Mouse (Mus musculus): ENCODE measurements at regions not wholly inside any gene's neighbourhood (a gene's known extent, or its start where the extent isn't known, plus 50 kb on each side); places are given as distances from the start of the nearest gene placed in this dataset.

DNA sequence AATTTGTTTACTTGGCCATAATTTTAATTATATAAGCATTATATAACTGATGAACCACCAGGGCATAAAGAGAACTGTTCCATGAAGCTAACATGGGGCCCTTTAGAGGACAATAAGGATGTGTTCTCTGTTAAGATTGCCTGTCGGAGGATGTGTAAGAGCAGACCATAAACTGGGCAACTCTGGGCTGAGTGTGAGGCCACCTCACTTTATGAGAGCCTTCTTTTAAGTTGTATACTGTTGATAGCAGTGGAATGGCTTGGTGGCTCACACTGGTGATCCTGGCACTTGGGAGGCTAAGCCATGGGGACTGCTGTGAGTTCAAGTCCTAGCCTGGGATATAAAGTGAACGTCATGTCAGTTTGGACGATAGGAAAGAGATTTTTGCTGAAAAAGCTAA lies 227.3 kb upstream of the Krr1 start:
- DNase-seq (ENCODE audit: low spot score), result no peak

DNA sequence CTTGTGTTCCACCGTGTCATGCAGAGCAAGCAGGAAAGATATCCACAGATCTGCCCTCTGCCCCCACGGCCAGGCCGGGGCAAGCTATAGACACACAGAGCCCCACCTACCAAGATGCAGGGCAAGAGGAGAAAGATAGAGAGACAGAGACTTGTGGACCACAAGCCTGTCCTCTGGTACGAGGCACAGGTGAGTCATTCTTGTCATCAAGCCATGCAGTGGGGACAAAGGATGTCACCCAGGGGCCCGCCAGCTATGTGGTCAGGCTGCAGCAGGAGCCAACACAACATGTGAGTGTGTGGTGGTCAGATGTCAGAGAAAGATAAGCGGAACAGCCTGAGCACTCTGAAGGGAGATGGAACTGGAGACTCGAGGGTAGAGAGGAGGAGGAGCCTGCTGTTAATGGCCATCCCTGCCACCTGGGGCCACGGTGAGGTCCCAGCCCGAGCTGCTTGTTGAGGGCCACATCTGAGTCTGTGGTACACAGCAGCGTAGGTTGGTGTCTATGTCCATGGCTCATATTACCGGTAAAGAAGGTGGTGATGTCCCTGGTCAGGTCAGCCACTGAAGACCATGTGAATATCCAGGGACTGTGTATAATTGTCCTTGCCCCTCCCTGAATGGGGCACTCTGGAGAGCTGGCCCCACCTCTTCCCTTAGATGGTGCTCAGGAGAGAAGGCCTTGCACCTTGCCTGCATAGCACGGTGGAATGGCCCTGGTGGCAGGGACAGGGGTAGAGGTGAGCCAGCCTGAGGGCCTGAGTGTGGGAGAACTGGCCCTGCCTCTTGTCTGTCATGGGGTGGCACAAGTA lies 226.2 kb upstream of the Krr1 start:
- DNase-seq (ENCODE audit: low spot score), result no peak

DNA sequence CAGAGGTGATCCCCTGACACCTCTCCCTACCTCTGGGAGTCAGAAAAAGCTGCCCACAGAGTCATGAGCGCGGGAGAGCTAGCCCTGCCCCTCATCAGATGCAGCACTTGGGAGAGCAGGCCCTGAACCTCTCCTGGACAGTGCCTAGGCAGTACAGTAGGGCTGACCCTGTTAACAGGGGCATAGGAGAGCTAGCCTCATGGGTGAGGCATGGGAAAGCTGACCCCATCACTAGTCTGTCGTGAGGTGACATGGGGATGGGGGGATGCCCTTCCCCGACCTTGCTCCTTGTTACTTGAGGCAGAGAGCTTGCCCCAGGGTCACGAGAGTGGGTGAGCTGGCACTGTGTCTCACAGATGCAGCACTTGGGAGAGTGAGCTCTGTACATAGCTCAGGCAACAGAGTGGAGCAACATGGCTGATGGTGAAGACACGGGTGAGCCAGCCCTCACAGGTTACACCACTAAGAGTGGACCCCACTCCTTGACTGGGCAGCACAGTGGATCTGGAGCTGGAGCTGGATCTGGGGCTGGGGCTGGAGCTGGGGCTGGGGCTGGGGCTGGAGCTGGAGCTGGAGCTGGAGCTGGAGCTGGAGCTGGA lies 225.5 kb upstream of the Krr1 start:
- no peak for DNase-seq (ENCODE audit: low spot score)

DNA sequence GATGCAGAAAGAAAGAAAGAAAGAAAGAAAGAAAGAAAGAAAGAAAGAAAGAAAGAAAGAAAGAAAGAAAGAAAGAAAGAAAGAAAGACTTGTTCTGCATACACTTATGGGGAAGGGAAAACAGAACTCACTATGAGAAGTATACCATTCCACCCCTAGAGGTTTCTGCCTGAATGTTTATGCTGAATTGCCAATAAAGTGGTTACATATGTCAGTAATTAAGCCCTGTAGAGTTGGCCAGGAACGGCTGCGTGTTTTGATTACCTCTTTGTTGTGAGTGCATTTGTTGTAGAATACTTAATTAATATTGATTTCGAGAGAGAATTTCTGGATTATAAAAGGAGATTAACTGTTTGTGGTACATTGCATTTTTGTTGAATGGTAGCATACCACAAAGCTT lies 224.0 kb upstream of the Krr1 start:
- DNase-seq (ENCODE audit: low spot score), result no peak

DNA sequence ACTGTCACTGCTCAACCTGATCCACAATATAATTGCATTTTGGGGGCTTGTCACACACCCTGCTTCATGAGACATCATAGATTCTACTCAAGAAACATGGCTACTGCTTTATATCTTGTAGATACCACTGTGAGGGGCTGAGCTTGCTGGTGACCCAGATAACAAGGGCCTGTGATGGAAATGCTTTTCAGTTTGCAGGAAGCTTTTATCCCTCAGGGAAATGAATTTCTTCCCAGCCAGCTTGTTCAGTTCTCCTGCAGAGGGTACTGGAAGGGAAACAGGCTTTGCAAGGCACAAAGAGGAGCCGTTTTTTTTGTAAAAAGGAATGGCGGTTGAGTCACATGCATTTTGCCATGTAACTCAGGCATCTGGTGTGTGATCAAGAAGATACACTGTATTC lies 218.8 kb upstream of the Krr1 start:
- DNase-seq (ENCODE audit: low spot score), result no peak

DNA sequence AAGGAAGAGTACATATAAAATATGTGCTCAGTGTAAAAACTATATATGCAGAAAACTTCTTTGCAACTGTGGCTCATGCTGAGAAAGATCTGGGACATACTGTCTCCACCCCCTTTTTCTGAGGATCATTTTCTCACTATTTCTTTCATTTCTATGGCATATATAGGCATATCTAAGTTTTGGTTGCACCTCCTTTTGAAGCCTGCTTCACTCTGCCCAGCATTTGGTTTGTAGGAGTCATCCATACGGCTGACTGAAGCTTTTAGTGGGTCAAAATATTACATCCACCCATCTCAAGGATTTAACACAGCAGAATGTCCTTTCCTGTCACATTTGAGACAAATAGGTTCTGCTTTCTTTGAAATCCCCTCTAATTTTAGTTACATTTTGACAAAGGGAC lies 216.5 kb upstream of the Krr1 start:
- no peak for DNase-seq (ENCODE audit: low spot score)

DNA sequence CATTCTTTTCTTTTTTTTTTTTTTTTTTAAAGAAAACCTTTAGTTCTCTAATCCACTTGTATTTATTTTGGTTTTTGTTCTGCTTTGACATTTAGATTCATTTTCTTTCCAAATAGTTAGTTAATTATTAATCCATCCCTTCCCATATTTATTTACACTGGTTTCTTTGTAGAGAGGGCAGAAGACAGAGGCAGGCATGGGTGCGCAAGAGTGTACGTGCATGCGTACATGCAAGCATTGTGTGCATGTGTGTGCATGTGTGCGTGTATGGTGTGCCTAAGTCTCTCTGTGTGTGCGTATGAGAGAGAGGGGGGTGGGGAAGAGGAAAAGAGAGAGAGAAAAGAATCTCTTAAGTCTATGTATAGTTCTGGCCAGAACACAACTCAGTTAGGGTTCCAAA lies 215.9 kb upstream of the Krr1 start:
- no peak for DNase-seq (ENCODE audit: low spot score)

DNA sequence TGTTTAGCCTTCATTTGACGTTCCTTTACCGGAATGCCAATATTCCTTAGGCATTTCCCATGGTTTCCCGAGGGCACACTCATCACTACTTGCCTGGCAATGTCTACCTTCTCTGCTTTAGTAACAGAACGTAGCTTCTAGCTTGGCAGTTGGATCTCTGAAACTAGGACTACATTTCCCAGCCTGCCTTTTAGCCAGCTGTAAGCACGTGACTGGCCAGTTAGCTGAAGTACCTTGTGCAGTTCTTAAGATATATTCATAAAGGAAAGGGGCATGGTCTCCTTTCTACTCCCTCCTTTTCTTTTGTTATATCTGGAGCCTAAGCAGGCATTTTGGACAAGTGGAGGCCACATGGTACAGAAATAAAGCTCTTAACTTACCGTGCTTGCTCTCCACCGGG lies 214.8 kb upstream of the Krr1 start:
- no peak for DNase-seq (ENCODE audit: low spot score)

DNA sequence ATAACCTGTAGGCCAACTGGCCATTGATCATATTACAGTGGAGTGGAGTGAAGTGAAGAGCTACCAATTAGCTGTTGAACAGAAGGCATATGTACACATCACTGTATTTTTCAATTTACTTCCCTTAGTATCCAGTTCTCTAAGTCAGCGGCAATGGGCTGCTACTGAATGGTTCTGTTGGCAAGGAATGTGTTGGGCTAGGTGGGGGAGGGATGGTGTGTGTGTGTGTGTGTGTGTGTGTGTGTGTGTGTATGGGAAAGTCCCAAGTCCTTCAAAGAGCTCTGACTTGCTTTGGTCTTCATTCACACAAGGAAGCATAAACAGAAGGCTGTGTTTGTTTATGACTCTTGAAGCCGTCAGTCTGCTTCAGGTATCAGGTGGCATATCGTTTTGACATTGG lies 213.0 kb upstream of the Krr1 start:
- no peak for DNase-seq (ENCODE audit: low spot score)

DNA sequence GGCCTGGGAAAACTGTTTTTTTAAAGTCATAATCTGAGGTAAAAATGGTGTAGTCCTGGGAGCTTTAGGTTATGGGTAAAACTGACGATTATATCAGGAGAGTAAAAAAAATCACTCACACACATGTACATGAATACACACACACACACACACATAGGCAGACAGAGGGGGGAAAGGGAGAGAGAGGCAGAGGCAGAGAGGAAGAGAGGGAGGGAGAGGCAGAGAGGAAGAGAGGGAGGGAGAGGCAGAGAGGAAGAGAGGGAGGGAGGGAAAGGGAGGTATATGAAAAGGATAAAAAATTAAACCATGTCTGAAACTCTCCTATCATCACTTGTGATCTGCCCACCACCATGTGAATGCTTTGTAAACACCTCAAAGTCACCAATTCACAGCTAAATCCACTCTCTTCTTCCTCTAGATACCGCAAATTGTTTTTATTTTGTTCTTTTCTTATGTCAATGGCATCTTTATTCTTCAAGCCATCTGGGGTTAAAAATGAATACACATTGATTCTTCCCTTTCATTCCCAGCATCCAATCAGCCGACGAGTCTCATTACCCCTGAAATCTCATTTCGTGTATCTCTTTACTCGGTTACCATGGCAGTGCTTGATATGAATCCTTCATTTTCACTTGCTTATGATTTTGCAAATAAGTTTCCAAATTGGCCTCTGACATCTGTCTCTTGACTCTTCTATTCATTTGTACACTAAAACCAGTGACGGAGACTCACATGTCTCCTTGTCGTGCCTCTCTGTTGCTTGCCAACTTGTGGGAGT lies 209.5 kb upstream of the Krr1 start:
- no peak for DNase-seq (ENCODE audit: low spot score)

DNA sequence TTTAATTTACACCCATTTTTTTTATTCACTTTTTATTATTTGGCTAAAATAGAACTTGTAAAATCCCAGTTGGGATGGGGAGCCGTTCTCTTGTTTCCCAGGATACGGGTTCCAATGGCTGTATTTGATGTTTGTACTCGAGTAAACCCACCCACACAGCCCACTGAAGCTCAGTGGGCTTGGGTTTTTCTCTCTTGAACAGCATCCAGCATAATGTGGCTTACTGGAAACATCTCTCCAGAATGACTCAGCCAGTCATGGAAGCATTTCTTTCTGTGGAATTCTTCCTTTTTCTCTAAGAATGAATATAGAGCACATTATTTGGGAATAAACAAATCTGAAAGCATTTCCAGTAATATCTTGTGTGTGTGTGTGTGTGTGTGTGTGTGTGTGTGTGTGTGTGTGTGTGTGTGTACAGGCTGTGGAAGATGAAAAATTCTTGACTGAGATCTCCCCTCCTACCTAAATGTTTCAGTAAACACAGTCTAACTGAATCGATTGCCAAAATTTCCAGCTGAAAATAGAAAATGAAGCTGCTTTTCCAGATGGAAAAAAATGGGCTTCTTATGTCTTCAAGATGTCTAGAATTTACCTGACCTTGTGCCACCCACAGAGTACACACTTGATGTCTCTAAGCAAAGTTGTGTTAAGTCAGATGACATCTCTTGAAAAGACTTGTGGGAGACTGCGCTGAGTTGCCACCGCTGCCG lies 205.3 kb upstream of the Krr1 start:
- no peak for DNase-seq (ENCODE audit: low spot score)

DNA sequence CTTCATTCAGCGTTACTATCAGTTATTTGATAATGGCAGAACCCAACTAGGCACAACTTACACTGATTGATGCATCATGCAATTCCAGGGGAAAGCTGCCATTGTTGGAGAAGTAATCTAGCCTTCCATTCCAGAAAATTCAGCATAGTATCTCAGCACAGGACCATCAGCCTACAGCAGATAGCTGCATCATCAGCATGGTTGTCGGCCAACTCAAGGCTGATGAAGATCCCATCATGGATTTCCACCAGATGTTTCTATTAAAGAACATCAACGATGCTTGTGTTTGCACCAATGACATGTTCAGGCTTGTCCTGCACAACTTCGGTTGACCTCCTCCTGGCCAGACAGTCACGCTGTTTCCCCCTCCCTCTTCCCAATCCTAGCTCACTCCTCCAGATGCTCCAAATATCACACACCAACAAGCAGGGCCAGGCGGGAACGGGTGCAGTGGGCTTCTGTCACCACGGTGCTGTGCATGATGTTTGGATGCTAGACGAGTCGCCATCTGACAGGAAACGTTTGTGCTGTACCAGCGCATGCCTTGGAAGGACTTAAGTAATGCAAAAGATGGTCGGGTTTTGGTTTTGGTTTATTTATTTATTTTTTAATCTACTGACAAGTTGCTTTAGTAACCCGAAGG lies 204.5 kb upstream of the Krr1 start:
- no peak for DNase-seq (ENCODE audit: low spot score)

DNA sequence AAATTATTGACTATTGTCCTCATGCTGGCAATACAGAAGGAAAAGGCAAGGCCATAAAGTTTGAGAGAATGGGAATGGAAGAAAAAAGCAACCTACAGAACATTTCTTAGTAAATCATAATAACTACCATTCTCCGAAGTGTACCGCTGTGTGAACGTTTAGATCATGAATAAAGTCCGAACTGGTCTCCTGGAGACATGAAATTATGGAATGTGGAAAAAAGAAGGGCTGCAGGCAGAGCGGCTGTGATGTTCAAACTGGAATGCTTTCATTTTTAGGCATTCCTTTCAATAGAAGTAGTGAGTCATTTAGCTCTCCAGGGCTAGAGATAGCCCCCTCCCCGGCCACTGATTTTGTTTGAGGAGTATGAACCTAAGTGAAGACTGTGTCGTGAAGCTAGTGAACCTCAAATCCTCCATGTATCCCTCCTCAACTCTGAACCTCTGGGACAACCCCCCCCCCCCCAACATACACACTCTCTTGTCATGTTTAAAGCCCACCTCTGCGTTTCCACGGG lies 202.9 kb upstream of the Krr1 start:
- DNase-seq (ENCODE audit: low spot score), result no peak

DNA sequence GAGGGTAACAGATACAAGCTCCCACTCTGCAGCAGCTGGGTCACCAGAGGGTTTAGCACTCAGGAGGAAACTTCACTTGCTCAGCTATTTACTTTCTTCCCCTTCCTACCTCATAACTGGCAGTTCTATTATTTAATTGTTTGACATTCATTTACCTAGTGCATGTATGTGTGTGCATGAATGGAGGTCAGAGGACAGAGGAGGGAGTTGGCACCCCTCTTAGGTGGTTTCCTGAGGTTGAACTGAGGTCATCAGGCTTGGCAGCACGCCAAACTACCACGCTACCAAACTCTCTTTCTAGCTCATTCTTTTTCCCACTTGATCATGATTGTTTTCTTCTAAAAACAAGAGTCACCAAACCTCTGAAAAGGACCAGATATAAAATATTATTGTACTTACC lies 202.4 kb upstream of the Krr1 start:
- DNase-seq (ENCODE audit: low spot score), result no peak

DNA sequence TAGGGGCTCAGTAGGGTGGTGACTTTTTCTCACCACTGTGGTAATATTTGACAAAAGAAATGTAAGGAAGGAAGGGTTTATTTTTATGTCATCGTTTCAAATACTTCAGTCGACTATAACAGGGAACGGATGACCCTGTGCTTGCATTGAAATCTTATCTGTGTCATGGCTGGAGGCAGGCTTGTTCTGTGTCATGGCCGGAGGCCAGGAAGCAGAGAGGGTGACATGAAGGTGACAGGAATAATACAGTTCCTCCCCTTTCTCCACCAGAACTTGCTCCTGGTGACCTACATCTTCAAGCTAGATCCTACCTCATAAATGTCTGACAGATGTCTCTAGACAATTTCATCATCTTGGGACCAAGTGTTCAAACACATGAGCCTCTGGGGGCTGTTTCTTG lies 201.5 kb upstream of the Krr1 start:
- no peak for DNase-seq (ENCODE audit: low spot score)

DNA sequence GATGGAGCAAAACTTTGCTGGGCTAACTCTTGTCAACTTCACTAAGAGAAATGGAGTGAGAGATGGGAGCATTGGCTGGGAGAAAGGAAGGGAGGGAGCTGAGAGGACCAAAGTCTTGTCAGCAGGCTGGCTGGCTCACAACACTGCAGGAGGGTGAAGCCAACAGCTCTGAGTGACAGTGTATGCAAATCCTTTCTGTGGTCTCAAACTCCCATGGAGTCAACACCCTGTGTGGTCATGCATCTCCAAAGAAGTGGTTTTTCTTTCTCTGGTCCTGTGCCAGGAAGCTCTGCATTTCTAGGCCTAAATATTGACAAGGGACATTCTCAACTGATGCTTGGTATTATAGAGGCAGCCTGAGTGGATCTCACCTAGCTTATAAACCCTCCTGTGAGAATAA lies 194.9 kb upstream of the Krr1 start:
- DNase-seq (ENCODE audit: low spot score), result no peak

DNA sequence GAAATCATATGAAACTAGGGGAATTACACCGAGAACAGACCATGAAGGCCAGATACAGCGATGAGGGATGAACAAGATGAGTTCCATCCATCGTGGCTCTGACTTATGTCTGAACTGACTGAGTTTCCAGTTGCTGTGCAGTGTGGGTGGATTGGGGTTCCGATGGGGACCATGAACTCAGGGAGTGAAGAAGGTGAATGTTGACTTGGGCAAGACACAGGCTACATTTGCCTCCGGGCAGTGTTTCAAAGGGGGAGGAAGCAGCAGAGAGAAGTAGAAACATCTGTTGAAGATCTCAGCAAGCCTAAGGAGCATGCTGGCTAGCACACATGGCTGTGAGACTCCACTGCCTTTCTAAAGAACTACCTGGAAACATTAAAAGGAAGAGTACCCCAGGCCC lies 194.4 kb upstream of the Krr1 start:
- no peak for DNase-seq (ENCODE audit: low spot score)

DNA sequence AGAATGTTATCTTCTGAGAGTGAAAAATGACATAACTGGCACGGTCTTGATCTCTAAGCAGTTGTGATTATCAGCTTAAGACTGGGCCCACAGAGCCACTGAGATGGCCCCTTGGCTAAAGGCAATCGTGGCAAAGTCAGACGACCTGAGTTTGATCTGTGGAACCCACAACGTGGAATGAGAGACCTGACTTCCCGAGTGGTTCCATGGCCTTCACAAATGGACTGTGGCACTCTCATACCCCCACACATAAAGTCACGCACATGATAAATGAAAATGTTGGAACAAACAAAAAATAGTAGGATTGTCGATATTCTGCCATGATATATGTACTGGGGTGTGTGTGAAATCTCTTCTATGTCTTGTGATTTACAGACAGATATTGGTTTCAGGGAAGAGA lies 192.5 kb upstream of the Krr1 start:
- no peak for DNase-seq (ENCODE audit: low spot score)

DNA sequence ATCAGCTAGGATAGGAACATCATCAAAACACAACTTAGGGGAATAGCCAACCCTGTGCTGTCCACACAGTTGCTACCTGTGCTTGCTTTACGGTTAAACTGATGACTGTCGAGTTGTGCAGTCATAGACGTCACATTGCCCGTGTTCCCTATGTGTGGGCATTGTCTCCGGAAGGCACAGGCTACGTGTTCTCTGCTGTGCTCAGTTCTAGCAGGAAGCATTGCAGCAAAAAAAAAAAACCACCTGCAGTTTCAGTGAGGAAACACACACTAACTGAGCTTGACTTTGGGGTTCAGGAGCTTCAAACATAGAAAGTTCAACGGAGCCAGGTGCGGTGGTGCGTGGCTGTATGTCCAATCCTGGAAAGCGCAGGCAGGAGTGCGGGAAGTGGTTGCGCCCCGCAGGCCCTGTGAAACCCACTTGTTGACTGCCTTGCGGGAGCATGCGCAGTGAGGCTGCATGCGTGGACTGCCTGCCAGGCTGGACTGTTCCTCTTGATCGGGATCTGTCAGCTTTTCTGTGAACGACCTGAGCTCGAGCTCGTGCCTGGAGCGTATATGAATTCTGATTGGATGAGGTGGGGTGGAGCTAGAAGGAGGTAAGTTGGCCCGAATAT lies 190.2 kb upstream of the Krr1 start:
- DNase-seq (ENCODE audit: low spot score), result no peak

DNA sequence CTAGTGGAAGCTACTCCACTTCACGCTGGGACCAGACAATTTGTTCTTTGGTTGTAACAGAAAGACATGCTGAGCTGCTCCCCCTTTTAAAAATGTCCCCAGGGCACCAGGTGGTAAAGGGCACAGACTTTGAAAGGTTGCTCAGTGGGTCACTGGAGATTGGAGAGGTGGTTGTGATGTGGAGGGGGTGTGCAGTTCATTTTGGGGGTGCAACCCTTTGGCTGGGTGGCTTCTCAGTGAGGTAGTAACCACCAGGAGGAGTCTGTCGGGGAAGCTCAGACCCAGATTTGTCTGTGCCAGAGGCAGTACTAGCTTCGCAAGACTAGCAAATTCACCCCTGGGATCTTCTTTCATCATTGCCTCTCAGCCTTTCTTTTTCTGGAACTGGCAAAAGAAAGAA lies 189.0 kb upstream of the Krr1 start:
- no peak for DNase-seq (ENCODE audit: low spot score)

DNA sequence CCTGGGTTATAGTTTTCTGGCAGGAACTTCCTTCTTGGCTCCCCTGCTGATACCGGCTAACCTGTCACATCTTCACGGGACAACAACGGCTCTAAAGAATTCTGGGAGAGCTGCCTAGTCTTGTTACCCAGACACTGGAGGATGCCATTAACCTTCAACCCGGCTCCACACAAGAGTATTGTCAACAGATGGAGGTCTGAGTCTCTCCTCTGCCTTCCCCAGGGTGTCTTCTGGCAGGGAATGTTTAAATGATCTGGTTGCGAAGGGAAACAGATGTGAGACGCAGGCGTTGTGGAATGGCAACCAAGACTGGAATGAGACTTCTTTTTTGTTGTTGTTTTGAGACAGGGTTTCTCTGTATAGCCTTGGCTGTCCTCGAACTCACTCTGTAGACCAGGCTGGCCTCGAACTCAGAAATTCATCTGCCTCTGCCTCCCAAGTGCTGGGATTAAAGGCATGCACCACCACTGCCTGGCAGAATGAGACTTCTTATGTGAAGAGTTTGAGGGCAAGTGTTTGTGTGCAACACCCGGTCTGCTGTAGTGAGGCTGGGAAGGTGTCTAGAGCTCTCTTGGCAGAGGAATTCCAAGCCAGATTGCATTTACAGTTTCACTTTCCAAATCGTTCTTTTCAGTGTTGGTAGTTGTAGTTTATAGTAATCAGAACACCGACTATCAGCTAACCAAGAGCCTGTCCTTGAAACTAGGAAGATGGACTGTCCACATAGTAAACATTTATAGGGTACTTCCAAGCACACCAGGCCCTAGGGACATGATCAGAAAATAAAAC lies 188.2 kb upstream of the Krr1 start:
- no peak for DNase-seq (ENCODE audit: low spot score)

All from ovary, postnatal 14 days (tissue).